Mouse (Mus musculus): ENCODE results near the gene Dnajc28. TPM values are rescaled to one million over a fixed set of nuclear protein-coding genes. Genes with fewer than 3 reads are reported as not detected.

The Dnajc28 gene
- total and polyA plus RNA-seq, 2 experiments from 2014 or later, result 9.9 to 10.7 TPM

GRCm38 (mm10) chr16:91644901-91645300 lies 26.1 kb upstream of the Dnajc28 start:
- no peak overlapping the region for H3K27ac ChIP-seq (ENCODE audit: low read depth)
- H3K9ac ChIP-seq (replicated peaks; ENCODE audit: low read depth, low read length), result no peak overlapping the region
- 74% methylated on average over 2 of the region's 2 CpGs for WGBS
- peaks cover 34% of the 10 kb centered on the region for H3K36me3 ChIP-seq (replicated peaks; ENCODE audit: control insufficient read depth, insufficient read depth, low read length)
- no peak overlapping the region for H3K4me3 ChIP-seq (ENCODE audit: low read depth, low read length)
- H3K4me2 ChIP-seq (ENCODE audit: low read depth, low read length), result no peak overlapping the region
- no peaks in the 10 kb centered on the region for H3K27me3 ChIP-seq (ENCODE audit: control insufficient read depth, insufficient read depth, low read length)
- no peaks in the 10 kb centered on the region for H3K9me3 ChIP-seq (replicated peaks; ENCODE audit: control insufficient read depth, low read length)
- 0 out of 2 replicates have a peak, but pooled peaks cover 11% of the 10 kb centered on the region for H3K4me1 ChIP-seq (ENCODE audit: control insufficient read depth, insufficient read depth)
- no peak for TF ChIP-seq EP300 (IDR thresholded peaks at IDR 0.05; ENCODE audit: low read depth)
- TF ChIP-seq CTCF (IDR thresholded peaks at IDR 0.05; ENCODE audit: low read depth), result no peak
- ATAC-seq (ENCODE audit: insufficient read depth, low read depth) (no peak), DNase-seq (ENCODE audit: low spot score) (no peak)

- no peak for DNase-seq (ENCODE audit: low spot score)
- no peak for TF ChIP-seq CTCF (IDR thresholded peaks at IDR 0.05; ENCODE audit: low read depth)
- no peak for TF ChIP-seq EP300 (IDR thresholded peaks at IDR 0.05; ENCODE audit: low read depth)
- Histone ChIP-seq H3K27ac (ENCODE audit: low read depth) (no peak overlapping the region), H3K9me3 (replicated peaks; ENCODE audit: control insufficient read depth, low read length) (no peaks in the 10 kb centered on the region), H3K4me2 (ENCODE audit: low read depth, low read length) (no peak overlapping the region), H3K4me3 (ENCODE audit: low read depth, low read length) (no peak overlapping the region), H3K9ac (replicated peaks; ENCODE audit: low read depth, low read length) (no peak overlapping the region), H3K36me3 (replicated peaks; ENCODE audit: control insufficient read depth, insufficient read depth, low read length) (peaks cover 81% of the 10 kb centered on the region), H3K4me1 (ENCODE audit: control insufficient read depth, insufficient read depth) (no peaks in the 10 kb centered on the region), H3K27me3 (ENCODE audit: control insufficient read depth, insufficient read depth, low read length) (no peaks in the 10 kb centered on the region)
- 91% methylated on average over 8 of the region's 8 CpGs for WGBS
- no peak for ATAC-seq (ENCODE audit: insufficient read depth, low read depth)
These were observed 21.3 kb upstream of the Dnajc28 start for GRCm38 (mm10) chr16:91640171-91640570.

GRCm38 (mm10) chr16:91639636-91640035 lies 20.8 kb upstream of the Dnajc28 start:
- H3K4me2 ChIP-seq (ENCODE audit: low read depth, low read length), result no peak overlapping the region
- no peak overlapping the region for H3K9ac ChIP-seq (replicated peaks; ENCODE audit: low read depth, low read length)
- TF ChIP-seq EP300 (IDR thresholded peaks at IDR 0.05; ENCODE audit: low read depth) (no peak), CTCF (IDR thresholded peaks at IDR 0.05; ENCODE audit: low read depth) (no peak)
- no peak overlapping the region for H3K27ac ChIP-seq (ENCODE audit: low read depth)
- ATAC-seq (ENCODE audit: insufficient read depth, low read depth), result no peak
- H3K4me3 ChIP-seq (ENCODE audit: low read depth, low read length), result no peak overlapping the region
- WGBS, result 92% methylated on average over 2 of the region's 2 CpGs
- no peaks in the 10 kb centered on the region for H3K4me1 ChIP-seq (ENCODE audit: control insufficient read depth, insufficient read depth)
- H3K27me3 ChIP-seq (ENCODE audit: control insufficient read depth, insufficient read depth, low read length), result no peaks in the 10 kb centered on the region
- H3K36me3 ChIP-seq (replicated peaks; ENCODE audit: control insufficient read depth, insufficient read depth, low read length), result peaks cover 86% of the 10 kb centered on the region
- no peak for DNase-seq (ENCODE audit: low spot score)
- no peaks in the 10 kb centered on the region for H3K9me3 ChIP-seq (replicated peaks; ENCODE audit: control insufficient read depth, low read length)

GRCm38 (mm10) chr16:91639161-91639560 lies 20.3 kb upstream of the Dnajc28 start:
- no peak for ATAC-seq (ENCODE audit: insufficient read depth, low read depth)
- H3K36me3 ChIP-seq (replicated peaks; ENCODE audit: control insufficient read depth, insufficient read depth, low read length), result peaks cover 86% of the 10 kb centered on the region

GRCm38 (mm10) chr16:91633641-91634040 lies 14.8 kb upstream of the Dnajc28 start:
- no peaks in the 10 kb centered on the region for H3K27me3 ChIP-seq (ENCODE audit: control insufficient read depth, insufficient read depth, low read length)
- 81% methylated on average over 12 of the region's 12 CpGs for WGBS
- no peaks in the 10 kb centered on the region for H3K9me3 ChIP-seq (replicated peaks; ENCODE audit: control insufficient read depth, low read length)
- no peak for TF ChIP-seq EP300 (IDR thresholded peaks at IDR 0.05; ENCODE audit: low read depth)
- no peak for TF ChIP-seq CTCF (IDR thresholded peaks at IDR 0.05; ENCODE audit: low read depth)
- H3K4me2 ChIP-seq (ENCODE audit: low read depth, low read length), result no peak overlapping the region
- H3K9ac ChIP-seq (replicated peaks; ENCODE audit: low read depth, low read length), result no peak overlapping the region
- H3K4me3 ChIP-seq (ENCODE audit: low read depth, low read length), result no peak overlapping the region
- H3K4me1 ChIP-seq (ENCODE audit: control insufficient read depth, insufficient read depth), result no peaks in the 10 kb centered on the region
- ATAC-seq (ENCODE audit: insufficient read depth, low read depth) (no peak), DNase-seq (ENCODE audit: low spot score) (no peak)
- peaks cover 68% of the 10 kb centered on the region for H3K36me3 ChIP-seq (replicated peaks; ENCODE audit: control insufficient read depth, insufficient read depth, low read length)
- no peak overlapping the region for H3K27ac ChIP-seq (ENCODE audit: low read depth)

More at GRCm38 (mm10) chr16:91639161-91639560, 20.3 kb upstream of the Dnajc28 start:
- no peak for DNase-seq (ENCODE audit: low spot score)
- no peaks in the 10 kb centered on the region for H3K4me1 ChIP-seq (ENCODE audit: control insufficient read depth, insufficient read depth)
- 85% methylated on average over 5 of the region's 5 CpGs for WGBS
- no peak overlapping the region for H3K27ac ChIP-seq (ENCODE audit: low read depth)
- no peaks in the 10 kb centered on the region for H3K27me3 ChIP-seq (ENCODE audit: control insufficient read depth, insufficient read depth, low read length)
- no peaks in the 10 kb centered on the region for H3K9me3 ChIP-seq (replicated peaks; ENCODE audit: control insufficient read depth, low read length)
- no peak overlapping the region for H3K4me3 ChIP-seq (ENCODE audit: low read depth, low read length)
- TF ChIP-seq CTCF (IDR thresholded peaks at IDR 0.05; ENCODE audit: low read depth) (no peak), EP300 (IDR thresholded peaks at IDR 0.05; ENCODE audit: low read depth) (no peak)
- no peak overlapping the region for H3K4me2 ChIP-seq (ENCODE audit: low read depth, low read length)
- no peak overlapping the region for H3K9ac ChIP-seq (replicated peaks; ENCODE audit: low read depth, low read length)

GRCm38 (mm10) chr16:91632940-91633339 lies 14.1 kb upstream of the Dnajc28 start:
- Histone ChIP-seq H3K4me3 (ENCODE audit: low read depth, low read length) (no peak overlapping the region), H3K9me3 (replicated peaks; ENCODE audit: control insufficient read depth, low read length) (no peaks in the 10 kb centered on the region), H3K9ac (replicated peaks; ENCODE audit: low read depth, low read length) (no peak overlapping the region), H3K4me1 (ENCODE audit: control insufficient read depth, insufficient read depth) (no peaks in the 10 kb centered on the region), H3K4me2 (ENCODE audit: low read depth, low read length) (no peak overlapping the region), H3K27me3 (ENCODE audit: control insufficient read depth, insufficient read depth, low read length) (no peaks in the 10 kb centered on the region), H3K36me3 (replicated peaks; ENCODE audit: control insufficient read depth, insufficient read depth, low read length) (peaks cover 68% of the 10 kb centered on the region), H3K27ac (ENCODE audit: low read depth) (no peak overlapping the region)
- TF ChIP-seq EP300 (IDR thresholded peaks at IDR 0.05; ENCODE audit: low read depth), result no peak
- TF ChIP-seq CTCF (IDR thresholded peaks at IDR 0.05; ENCODE audit: low read depth), result no peak
- 93% methylated on average over 7 of the region's 7 CpGs for WGBS
- DNase-seq (ENCODE audit: low spot score) (no peak), ATAC-seq (ENCODE audit: insufficient read depth, low read depth) (no peak)
